In the genomic region with DNA sequence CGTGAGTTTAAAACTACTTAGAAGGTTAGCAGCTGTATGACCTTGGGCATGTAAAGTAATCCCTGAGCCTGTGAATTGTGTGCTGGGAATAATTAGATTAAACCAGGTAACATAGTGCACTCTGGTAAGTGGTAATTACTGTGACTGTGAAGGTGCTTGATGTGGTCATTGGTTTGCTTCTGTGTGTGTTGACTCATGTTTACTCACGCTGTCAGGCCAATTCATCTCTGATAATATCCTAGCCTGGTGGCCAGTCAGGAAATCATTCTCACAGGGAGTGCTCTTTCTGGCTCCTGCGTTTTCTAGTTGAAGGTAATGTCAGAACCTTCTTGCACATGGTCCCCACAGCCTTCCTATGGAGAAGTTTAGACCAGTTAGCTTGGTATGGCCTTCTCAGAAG, we compare ENCODE assay signal across 8 mouse cellular contexts. TPM values are rescaled to one million over a fixed set of nuclear protein-coding genes. Genes with fewer than 3 reads are reported as not detected.
DNase-seq lines count a peak whose midpoint lies in the region; ATAC-seq lines count a peak whose summit lies in the region.

No protein-coding gene starts in this region.

- peak overlapping the region; percentile 92 for H3K9ac ChIP-seq in neural tube, embryonic 11.5 days (ENCODE audit: low read length)
- H3K9ac ChIP-seq in intestine, embryonic 16.5 days (ENCODE audit: low read depth, low read length) = peak overlapping the region; percentile 98
- H3K9ac ChIP-seq in neural tube, embryonic 15.5 days (replicated peaks) = peak overlapping the region; percentile 83

- peak overlapping the region; percentile 69 for H3K4me2 ChIP-seq in neural tube, embryonic 11.5 days (ENCODE audit: low read depth)
- H3K4me2 ChIP-seq in intestine, embryonic 16.5 days (ENCODE audit: low read depth, low read length) = peak overlapping the region; percentile 81
- H3K4me2 ChIP-seq in neural tube, embryonic 15.5 days = peak overlapping the region; percentile 75

- peaks cover 5% of the 10 kb centered on the region; the same call in 1 of the 2 replicates for H3K4me1 ChIP-seq in neural tube, embryonic 11.5 days (ENCODE audit: control insufficient read depth, insufficient read depth, low read length)
- peaks cover 7% of the 10 kb centered on the region for H3K4me1 ChIP-seq in intestine, embryonic 16.5 days (ENCODE audit: control insufficient read depth, insufficient read depth, low read length)
- peaks cover 19% of the 10 kb centered on the region for H3K4me1 ChIP-seq in neural tube, embryonic 15.5 days

- intact Hi-C loops in left cerebral cortex, postnatal 10 days (cut with DNase I) = no loop called here

- H3K27ac ChIP-seq in neural tube, embryonic 11.5 days (ENCODE audit: low read depth, low read length) = no peak overlapping the region
- no peak overlapping the region for H3K27ac ChIP-seq in intestine, embryonic 16.5 days (ENCODE audit: low read length)
- no peak overlapping the region for H3K27ac ChIP-seq in neural tube, embryonic 15.5 days (replicated peaks)

- 42% methylated on average over 3 of the region's 3 CpGs for WGBS in neural tube, embryonic 11.5 days
- 18% methylated on average over 3 of the region's 3 CpGs for WGBS in intestine, embryonic 16.5 days
- WGBS in neural tube, embryonic 15.5 days = 40% methylated on average over 3 of the region's 3 CpGs

- peak overlapping the region; percentile 86 for H3K4me3 ChIP-seq in neural tube, embryonic 11.5 days (ENCODE audit: low read depth, low read length)
- H3K4me3 ChIP-seq in intestine, embryonic 16.5 days (ENCODE audit: low read length) = peak overlapping the region; percentile 90
- H3K4me3 ChIP-seq in neural tube, embryonic 15.5 days (replicated peaks) = peak overlapping the region; percentile 89

- ATAC-seq in neural tube, embryonic 11.5 days (ENCODE audit: insufficient read depth, low FRiP score, low TSS enrichment) = no peak
- ATAC-seq in intestine, embryonic 16.5 days = no peak
- no peak for ATAC-seq in neural tube, embryonic 15.5 days (ENCODE audit: low FRiP score)

- H3K9me3 ChIP-seq in neural tube, embryonic 11.5 days (ENCODE audit: control insufficient read depth, low read length) = no peaks in the 10 kb centered on the region
- H3K9me3 ChIP-seq in intestine, embryonic 16.5 days (ENCODE audit: control insufficient read depth, low read length) = no peaks in the 10 kb centered on the region
- H3K9me3 ChIP-seq in neural tube, embryonic 15.5 days (replicated peaks) = no peaks in the 10 kb centered on the region

- peak; percentile 13 to 78 for DNase-seq in adrenal gland, adult (ENCODE audit: inconsistent age in 2 of 2, low spot score in 1 of 2)
- DNase-seq in adrenal gland, postnatal 10 days = no peak
- DNase-seq in neural tube, embryonic 11.5 days (ENCODE audit: low spot score) = no peak
- no peak for DNase-seq in neural tube, embryonic 10.5 days (ENCODE audit: extremely low spot score, low spot score)
- DNase-seq in right cerebral cortex, postnatal 10 days (ENCODE audit: low spot score in 2 of 2) = no peak
- no peak for DNase-seq in left cerebral cortex, postnatal 10 days (ENCODE audit: extremely low spot score in 1 of 2, low spot score in 2 of 2)

- no peaks in the 10 kb centered on the region for H3K36me3 ChIP-seq in neural tube, embryonic 11.5 days (ENCODE audit: control insufficient read depth, insufficient read depth, low read length)
- no peaks in the 10 kb centered on the region for H3K36me3 ChIP-seq in intestine, embryonic 16.5 days (ENCODE audit: control insufficient read depth, insufficient read depth, low read length)
- H3K36me3 ChIP-seq in neural tube, embryonic 15.5 days = peaks cover 12% of the 10 kb centered on the region; the same call in 1 of the 2 replicates

- H3K27me3 ChIP-seq in neural tube, embryonic 11.5 days (ENCODE audit: control insufficient read depth, insufficient read depth, low read length) = no peaks in the 10 kb centered on the region
- no peaks in the 10 kb centered on the region for H3K27me3 ChIP-seq in intestine, embryonic 16.5 days (replicated peaks; ENCODE audit: control insufficient read depth, insufficient read depth, low read length)
- H3K27me3 ChIP-seq in neural tube, embryonic 15.5 days (replicated peaks) = no peaks in the 10 kb centered on the region

RNA-seq across cellular contexts. Expression of a gene that starts 1.3 kb away (rescaled TPM):
- total RNA-seq in adrenal gland, postnatal 10 days (2021) = 10 to 100 TPM; 52.9 to 72.5 TPM
- polyA plus RNA-seq in neural tube, embryonic 11.5 days (2014; fragmentation: Nextera tagmentation; extraction: Ambion mirVana) = 39.3 and 42.4 TPM in 2 replicates
- 33.5 and 38.3 TPM in 2 replicates for polyA plus RNA-seq in intestine, embryonic 16.5 days (2015; fragmentation: Nextera tagmentation; extraction: Ambion mirVana)
- 27.3 and 29.4 TPM in 2 replicates for polyA plus RNA-seq in neural tube, embryonic 15.5 days (2015; fragmentation: Nextera tagmentation; extraction: Ambion mirVana)
- 10 to 100 TPM; 55.0 to 70.7 TPM for total RNA-seq in left cerebral cortex, postnatal 10 days (2021)

Comparison
In these comparisons a context has a peak if more than half of its experiments do, and no peak if none do; other contexts are left out.
1. DNase-seq: peak in adrenal gland, adult (2 of 2); none in adrenal gland, postnatal 10 days (single experiment), neural tube, embryonic 11.5 days (single experiment), neural tube, embryonic 10.5 days (single experiment), right cerebral cortex, postnatal 10 days (0 of 2) and left cerebral cortex, postnatal 10 days (0 of 2).
2. Peak in every context shown above with its lines, with median percentiles within 50 percentile points of each other: H3K4me2 ChIP-seq, H3K4me3 ChIP-seq and H3K9ac ChIP-seq.